Mouse (Mus musculus) stomach, postnatal 0 days (tissue): ENCODE results near the gene Tppp2.
A peak's percentile ranks its signal among the peaks of the same experiment; 100 is the strongest.

Source experiments
- CTCF ChIP-seq: IDR thresholded peaks from 2 replicates; pipeline ENCODE4 v1.5.1; 2016; ENCODE audit warnings: antibody characterized with exemption, low read depth, mild to moderate bottlenecking, moderate library complexity
- EP300 ChIP-seq: optimal IDR thresholded peaks from 2 replicates; pipeline ENCODE3; 2016; ENCODE audit warnings: antibody characterized with exemption

- TF ChIP-seq EP300 (no peak), CTCF (peak; percentile 76)
Measured at GRCm38 (mm10) chr14:51904706-51905105, 13.5 kb upstream of the Tppp2 start.
